Comparison of ENCODE assay signal across 16 mouse cellular contexts in genomic region chr8:91196661-91197060, GRCm38 (mm10). TPM values are rescaled to one million over a fixed set of nuclear protein-coding genes. Genes with fewer than 3 reads are reported as not detected.
DNase-seq lines count a peak whose midpoint lies in the region; ATAC-seq and TF ChIP-seq lines count a peak whose summit lies in the region.
"Had no signal": no experiment of that assay in that cellular context is flagged by ENCODE, and none has a peak within 500 bp of the region (broad histone marks: within the 10 kb centered on the region; RNA-seq: fewer than 3 reads in every experiment).

No protein-coding gene starts in this region.

- H3K36me3 ChIP-seq in forebrain, embryonic 11.5 days (ENCODE audit: control insufficient read depth, insufficient read depth, low read length), result no peaks in the 10 kb centered on the region
- H3K36me3 ChIP-seq in forebrain, embryonic 12.5 days (replicated peaks), result no peaks in the 10 kb centered on the region
- no peaks in the 10 kb centered on the region for H3K36me3 ChIP-seq in liver, embryonic 14.5 days (replicated peaks; ENCODE audit: control insufficient read depth, insufficient read depth, low read depth)
- no peaks in the 10 kb centered on the region for H3K36me3 ChIP-seq in liver, embryonic 12.5 days
- H3K36me3 ChIP-seq in MEL (ENCODE audit: control insufficient read depth in 1 of 2, insufficient read depth in 2 of 2, low read length in 2 of 2), result no peaks in the 10 kb centered on the region
- no peaks in the 10 kb centered on the region for H3K36me3 ChIP-seq in testis, adult 2 months (ENCODE audit: control insufficient read depth, insufficient read depth, low read length)
- H3K36me3 ChIP-seq: liver, embryonic 13.5 days; neural tube, embryonic 15.5 days had no signal

- H3K4me3 ChIP-seq in forebrain, embryonic 11.5 days (ENCODE audit: low read depth, low read length), result no peak overlapping the region
- H3K4me3 ChIP-seq in forebrain, embryonic 12.5 days (replicated peaks), result no peak overlapping the region
- no peak overlapping the region for H3K4me3 ChIP-seq in liver, embryonic 14.5 days (ENCODE audit: insufficient read depth in 1 of 2, low read depth in 2 of 2, low read length in 2 of 2)
- H3K4me3 ChIP-seq in liver, embryonic 12.5 days, result no peak overlapping the region
- no peak overlapping the region for H3K4me3 ChIP-seq in MEL (ENCODE audit: control insufficient read depth in 1 of 2, insufficient read depth in 1 of 2, low read depth in 2 of 2, low read length in 2 of 2)
- peak overlapping the region; percentile 70 for H3K4me3 ChIP-seq in testis, adult 2 months (ENCODE audit: control insufficient read depth, low read depth, low read length)
- H3K4me3 ChIP-seq: liver, embryonic 13.5 days; neural tube, embryonic 15.5 days had no signal

- no peak overlapping the region for H3K9ac ChIP-seq in forebrain, embryonic 11.5 days (ENCODE audit: low read length)
- no peak overlapping the region for H3K9ac ChIP-seq in forebrain, embryonic 12.5 days
- H3K9ac ChIP-seq in liver, embryonic 14.5 days (replicated peaks), result no peak overlapping the region
- no peak overlapping the region for H3K9ac ChIP-seq in liver, embryonic 12.5 days
- no peak overlapping the region for H3K9ac ChIP-seq in MEL (ENCODE audit: control insufficient read depth, low read depth, low read length, poor library complexity, severe bottlenecking)
- H3K9ac ChIP-seq: liver, embryonic 13.5 days; neural tube, embryonic 15.5 days had no signal

- H3K9me3 ChIP-seq in forebrain, embryonic 11.5 days (ENCODE audit: control insufficient read depth, low read length), result no peaks in the 10 kb centered on the region
- no peaks in the 10 kb centered on the region for H3K9me3 ChIP-seq in forebrain, embryonic 12.5 days
- H3K9me3 ChIP-seq in liver, embryonic 14.5 days (ENCODE audit: control insufficient read depth, low read length), result no peaks in the 10 kb centered on the region
- no peaks in the 10 kb centered on the region for H3K9me3 ChIP-seq in liver, embryonic 12.5 days (replicated peaks)
- H3K9me3 ChIP-seq in MEL (replicated peaks; ENCODE audit: insufficient read depth, low read length), result no peaks in the 10 kb centered on the region
- H3K9me3 ChIP-seq: liver, embryonic 13.5 days; neural tube, embryonic 15.5 days had no signal

- H3K27me3 ChIP-seq in forebrain, embryonic 11.5 days (ENCODE audit: control insufficient read depth, insufficient read depth, low read length), result no peaks in the 10 kb centered on the region; the same call in 1 of the 2 replicates
- peaks cover 44% of the 10 kb centered on the region for H3K27me3 ChIP-seq in forebrain, embryonic 12.5 days
- no peaks in the 10 kb centered on the region for H3K27me3 ChIP-seq in liver, embryonic 14.5 days (ENCODE audit: control insufficient read depth, insufficient read depth, low read length)
- peaks cover 14% of the 10 kb centered on the region for H3K27me3 ChIP-seq in liver, embryonic 12.5 days (replicated peaks)
- peaks cover 0 to 1% of the 10 kb centered on the region in 2 experiments; a peak in 1 of 4 replicates for H3K27me3 ChIP-seq in MEL (ENCODE audit: control insufficient read depth in 1 of 2, insufficient read depth in 2 of 2, low read length in 2 of 2)
- no peaks in the 10 kb centered on the region for H3K27me3 ChIP-seq in testis, adult 2 months (ENCODE audit: control insufficient read depth, insufficient read depth, low read length)

- peak; percentile 55 for DNase-seq in forebrain, embryonic 11.5 days (ENCODE audit: low spot score)
- DNase-seq in liver, embryonic 14.5 days (ENCODE audit: low read depth in 3 of 3, low spot score in 3 of 3), result no peak
- peak; percentile 39 for DNase-seq in MEL (ENCODE audit: low read depth, low spot score)
- no peak for DNase-seq in spleen, postnatal 36 days (ENCODE audit: low spot score in 2 of 2)
- DNase-seq in Muller cell, postnatal 12 days (ENCODE audit: inconsistent ontology term), result no peak
- DNase-seq: embryo, embryonic 11 days; gastrocnemius, postnatal 14 days; heart, postnatal 36 days; liver, embryonic 13.5 days; midbrain, embryonic 14.5 days; right cerebral cortex, postnatal 14 days had no signal

- no peak overlapping the region for H3K27ac ChIP-seq in forebrain, embryonic 11.5 days (ENCODE audit: low read depth, low read length)
- no peak overlapping the region for H3K27ac ChIP-seq in forebrain, embryonic 12.5 days
- no peak overlapping the region for H3K27ac ChIP-seq in liver, embryonic 14.5 days
- no peak overlapping the region for H3K27ac ChIP-seq in liver, embryonic 12.5 days
- H3K27ac ChIP-seq in MEL (ENCODE audit: control insufficient read depth, low read depth, low read length), result no peak overlapping the region
- peak overlapping the region; percentile 16; the same call in 1 of the 2 replicates for H3K27ac ChIP-seq in testis, adult 2 months (ENCODE audit: control insufficient read depth, insufficient read depth, low read depth, low read length)
- H3K27ac ChIP-seq: liver, embryonic 13.5 days; neural tube, embryonic 15.5 days had no signal

- H3K4me1 ChIP-seq in forebrain, embryonic 11.5 days (replicated peaks; ENCODE audit: control insufficient read depth, insufficient read depth, low read length), result no peaks in the 10 kb centered on the region
- peaks cover 5% of the 10 kb centered on the region; the same call in 1 of the 2 replicates for H3K4me1 ChIP-seq in forebrain, embryonic 12.5 days
- no peaks in the 10 kb centered on the region; a peak in 1 of 4 replicates for H3K4me1 ChIP-seq in liver, embryonic 14.5 days (replicated peaks; ENCODE audit: control insufficient read depth in 2 of 2, insufficient read depth in 2 of 2, low read length in 1 of 2)
- H3K4me1 ChIP-seq in liver, embryonic 12.5 days, result no peaks in the 10 kb centered on the region
- no peaks in the 10 kb centered on the region; a peak in 1 of 4 replicates for H3K4me1 ChIP-seq in MEL (ENCODE audit: control insufficient read depth in 1 of 2, insufficient read depth in 2 of 2, low read length in 2 of 2)
- peaks cover 3% of the 10 kb centered on the region for H3K4me1 ChIP-seq in testis, adult 2 months (ENCODE audit: control insufficient read depth, insufficient read depth, low read length)
- H3K4me1 ChIP-seq: liver, embryonic 13.5 days; neural tube, embryonic 15.5 days had no signal

- TF ChIP-seq RAD21 in MEL (IDR thresholded peaks at IDR 0.05; ENCODE audit: low read depth, low read length), result peak; percentile 17

- TF ChIP-seq EP300 in liver, embryonic 14.5 days (IDR thresholded peaks at IDR 0.05; ENCODE audit: low read depth), result no peak
- TF ChIP-seq EP300 in MEL (IDR thresholded peaks at IDR 0.05; ENCODE audit: low read depth in 1 of 2, low read length in 2 of 2), result no peak

- peak; percentile 37 for TF ChIP-seq CTCF in liver, embryonic 14.5 days (IDR thresholded peaks at IDR 0.05; ENCODE audit: low read depth)
- TF ChIP-seq CTCF in MEL (IDR thresholded peaks at IDR 0.05 in 2 of 3, conservative IDR thresholded peaks at IDR 0.05 in 1 of 3; ENCODE audit: control insufficient read depth in 1 of 3, insufficient read depth in 1 of 3, low read depth in 2 of 3, low read length in 3 of 3, poor library complexity in 1 of 3, severe bottlenecking in 1 of 3), result peak; percentile 23 to 64 (median 56); a peak in 5 of 6 replicates
- peak; percentile 61; the same call in 1 of the 2 replicates for TF ChIP-seq CTCF in testis, adult 2 months (IDR thresholded peaks at IDR 0.05; ENCODE audit: control insufficient read depth, insufficient read depth, insufficient replicate concordance, low read depth, low read length)

- ATAC-seq in forebrain, embryonic 11.5 days (replicated peaks; ENCODE audit: low FRiP score), result no peak
- no peak for ATAC-seq in forebrain, embryonic 12.5 days (ENCODE audit: low FRiP score)
- no peak for ATAC-seq in liver, embryonic 14.5 days (ENCODE audit: insufficient read depth)
- ATAC-seq in liver, embryonic 12.5 days, result no peak
- ATAC-seq: activated CD4-positive, CD25-positive, alpha-beta regulatory T cell, adult 4 months had no signal

- H3K4me2 ChIP-seq in forebrain, embryonic 11.5 days (ENCODE audit: low read depth, low read length, severe bottlenecking), result no peak overlapping the region
- no peak overlapping the region for H3K4me2 ChIP-seq in forebrain, embryonic 12.5 days
- H3K4me2 ChIP-seq in liver, embryonic 14.5 days (ENCODE audit: low read depth), result no peak overlapping the region
- H3K4me2 ChIP-seq in liver, embryonic 12.5 days, result no peak overlapping the region
- H3K4me2 ChIP-seq: liver, embryonic 13.5 days; neural tube, embryonic 15.5 days had no signal

- TF ChIP-seq POLR2A in MEL (IDR thresholded peaks at IDR 0.05; ENCODE audit: control insufficient read depth in 1 of 2, insufficient read depth in 1 of 2, low read depth in 1 of 2, low read length in 2 of 2, poor library complexity in 1 of 2), result no peak
- no peak for TF ChIP-seq POLR2A in testis, adult 2 months (IDR thresholded peaks at IDR 0.05; ENCODE audit: control insufficient read depth, low read depth, low read length)

- H3K79me2 ChIP-seq in MEL (ENCODE audit: control insufficient read depth, insufficient read depth, low read length, poor library complexity), result no peaks in the 10 kb centered on the region

- 80% methylated on average over 12 of the region's 12 CpGs for WGBS in forebrain, embryonic 11.5 days
- WGBS in forebrain, embryonic 12.5 days, result 80% methylated on average over 12 of the region's 12 CpGs
- 67% methylated on average over 12 of the region's 12 CpGs for WGBS in liver, embryonic 14.5 days (ENCODE audit: insufficient replicate concordance)
- WGBS in liver, embryonic 12.5 days (ENCODE audit: insufficient replicate concordance), result 75% methylated on average over 12 of the region's 12 CpGs

TF ChIP-seq in MEL, 35 proteins besides CTCF, POLR2A, EP300 and RAD21:
- TF ChIP-seq CHD1 (IDR thresholded peaks at IDR 0.05; ENCODE audit: low read depth, low read length) (no peak), SMC3 (IDR thresholded peaks at IDR 0.05; ENCODE audit: low read depth, low read length) (peak; percentile 34)

RNA-seq across cellular contexts. Expression of gene Aktip, which starts 3.1 kb away (rescaled TPM):
- 98.8 and 100 TPM in 2 replicates for polyA plus RNA-seq in forebrain, embryonic 11.5 days (2014; fragmentation: Nextera tagmentation; extraction: Ambion mirVana)
- polyA plus RNA-seq in forebrain, embryonic 12.5 days (2016; fragmentation: Nextera tagmentation; extraction: Ambion mirVana), result 96.5 and 99.3 TPM in 2 replicates
- polyA plus RNA-seq in liver, embryonic 14.5 days (2012; rRNA removed), result 2.7 and 2.9 TPM in 2 replicates
- 5.6 and 6.6 TPM in 2 replicates for polyA plus RNA-seq in liver, embryonic 14.5 days (2014; fragmentation: Nextera tagmentation; extraction: Ambion mirVana)
- polyA plus RNA-seq in liver, embryonic 12.5 days (2016; fragmentation: Nextera tagmentation; extraction: Ambion mirVana), result 10.0 and 11.6 TPM in 2 replicates
- 4.4 and 4.6 TPM in 2 replicates for total RNA-seq in MEL (2012; rRNA removed)
- 1 to 10 TPM in 1 of 2 experiments, not detected in 1; 8.5 TPM for polyA plus RNA-seq in MEL (2012; ENCODE audit: insufficient read depth in 1 of 2, insufficient read length in 2 of 2, low read depth in 1 of 2, low replicate concordance in 2 of 2, missing spikeins in 1 of 2)
- polyA plus RNA-seq in testis, adult 2 months (2012; rRNA removed), result 48.4 and 54.0 TPM in 2 replicates

Comparison
In these comparisons a context has a peak if more than half of its experiments do, and no peak if none do; other contexts are left out.
1. DNase-seq: peak in forebrain, embryonic 11.5 days (single experiment) and MEL (single experiment); none in liver, embryonic 14.5 days (0 of 3), spleen, postnatal 36 days (0 of 2) and Muller cell, postnatal 12 days (single experiment).
2. Peak in every context shown above with its lines, with median percentiles within 50 percentile points of each other: CTCF ChIP-seq.